Mouse (Mus musculus) urinary bladder, adult 18-20 months (tissue): ENCODE measurements at regions not wholly inside any gene's neighbourhood (a gene's known extent, or its start where the extent isn't known, plus 50 kb on each side); places are given as distances from the start of the nearest gene placed in this dataset.
"Not testable (repeated sequence)": the region's sequence is repeated elsewhere in the genome, so short reads cannot be mapped to it uniquely, and the experiment has no call there.

Experiments
- DNase-seq, 2 experiments: peaks; one replicate each; pipeline ENCODE4 v3.0.0; 2022; ENCODE audit warnings: low spot score in 2 of 2, mixed read lengths in 2 of 2

DNA sequence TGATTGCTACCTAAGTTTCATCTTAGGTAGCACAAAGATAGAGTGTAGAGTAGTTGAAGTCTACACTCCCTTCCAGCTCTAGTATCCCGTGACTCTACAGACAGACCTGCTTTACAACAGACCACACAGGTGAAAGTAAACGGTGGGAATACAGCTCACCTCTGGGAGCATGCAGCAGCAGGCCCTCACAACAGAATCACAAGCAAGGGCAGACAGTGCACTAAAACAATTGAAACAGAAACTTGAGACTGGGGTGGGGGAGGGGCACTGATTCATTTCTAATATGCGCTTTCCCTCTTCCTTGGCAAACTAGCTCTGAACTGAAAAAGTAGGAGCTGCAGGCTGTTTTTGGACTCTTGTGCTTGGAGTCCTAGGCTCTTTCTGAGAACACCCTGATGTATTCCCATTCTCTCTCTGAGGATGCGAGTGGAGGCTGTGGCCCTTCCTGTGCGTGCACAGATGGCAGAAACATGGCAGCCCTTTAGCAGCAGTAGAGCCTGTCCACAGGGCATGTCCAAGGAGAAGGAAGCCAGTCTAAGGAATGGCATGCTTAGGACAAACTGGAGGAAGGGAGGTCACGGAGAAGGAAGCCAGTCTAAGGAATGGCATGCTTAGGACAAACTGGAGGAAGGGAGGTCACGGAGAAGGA, 152.5 kb upstream of the Unc93a2 start:
- no peak for DNase-seq

GRCm38 (mm10) chr17:7537210-7537609, 151.9 kb upstream of the Unc93a2 start:
- no peak for DNase-seq

- no peak for DNase-seq
Measured at GRCm38 (mm10) chr17:7534386-7535059, 149.3 kb upstream of the Unc93a2 start.

DNA sequence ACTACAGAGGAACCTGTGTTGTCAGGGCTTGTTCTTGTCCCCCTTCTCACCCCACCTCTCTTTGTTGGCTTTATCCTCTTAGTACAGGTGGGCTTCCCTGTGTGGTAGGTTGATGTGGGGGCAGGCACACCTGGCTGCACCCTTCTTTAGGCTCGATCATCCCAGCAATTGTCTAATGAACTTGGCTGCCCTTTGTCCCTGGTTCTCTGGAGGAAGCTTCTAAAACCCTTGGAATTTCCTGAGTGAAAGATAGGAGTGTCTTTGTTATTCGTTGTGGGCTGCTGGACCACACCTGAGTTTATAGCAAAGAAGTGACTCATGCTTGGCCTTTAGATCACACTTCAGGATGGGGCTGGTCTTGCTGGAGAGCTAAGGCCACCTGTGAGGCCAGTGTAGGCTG, 148.3 kb upstream of the Unc93a2 start:
- no peak for DNase-seq

GRCm38 (mm10) chr17:7532618-7533017, 147.4 kb upstream of the Unc93a2 start:
- no peak for DNase-seq

DNA sequence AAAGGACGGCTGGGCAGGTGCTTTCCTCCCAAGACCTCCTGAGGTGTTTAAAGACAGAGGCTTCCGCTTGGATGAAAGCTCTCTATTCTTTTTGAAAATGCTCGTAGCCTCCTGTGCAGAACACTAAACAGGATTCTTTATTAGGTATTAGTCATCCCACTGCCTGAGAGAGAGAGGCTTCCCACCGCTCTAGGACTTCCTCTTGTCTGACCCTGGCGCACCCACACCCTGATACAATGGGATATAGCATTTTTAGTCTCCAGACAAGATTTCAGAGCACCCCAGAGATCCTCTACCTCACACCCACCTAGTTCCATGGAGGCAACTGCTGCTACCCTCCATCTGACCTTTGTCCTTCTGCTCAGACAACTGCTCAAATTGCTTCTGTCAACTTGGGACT, 144.0 kb upstream of the Unc93a2 start:
- DNase-seq: no peak

GRCm38 (mm10) chr17:7527681-7528080, 142.4 kb upstream of the Unc93a2 start:
- DNase-seq: no peak

- DNase-seq: not testable (repeated sequence)
Measured at GRCm38 (mm10) chr17:7524497-7524896, 139.2 kb upstream of the Unc93a2 start.

DNA sequence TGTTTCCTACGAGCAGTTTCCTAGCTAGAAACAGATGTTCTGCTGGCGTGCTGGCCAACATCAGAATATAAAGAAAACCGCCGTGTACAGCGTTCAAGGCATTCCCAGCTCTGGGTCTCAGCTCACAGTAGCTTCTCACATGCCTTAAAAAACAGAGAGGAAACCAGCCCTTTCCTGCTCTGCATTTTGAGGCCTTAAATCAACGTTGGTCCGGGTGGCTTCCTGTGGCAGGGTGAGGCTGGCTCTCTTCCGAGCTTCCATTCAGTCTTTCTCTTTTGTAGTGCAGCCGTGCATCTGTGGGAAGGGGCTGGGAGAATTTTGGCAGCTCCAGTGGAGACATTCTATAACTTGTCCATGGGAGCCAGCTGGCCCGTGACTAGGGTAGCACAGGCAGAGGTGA, 135.9 kb upstream of the Unc93a2 start:
- DNase-seq: no peak
